Mouse (Mus musculus) hindlimb bud, embryonic 11.5 days (tissue): ENCODE results near the gene Myo9a.
"Not testable (repeated sequence)": the region's sequence is repeated elsewhere in the genome, so short reads cannot be mapped to it uniquely, and the experiment has no call there.

Source experiments
- DNase-seq: peaks from one replicate; pipeline ENCODE4 v3.0.0-alpha.2; 2012; ENCODE audit warnings: low read depth, low spot score; ENCODE audit errors: extremely low spot score

The Myo9a gene

DNA sequence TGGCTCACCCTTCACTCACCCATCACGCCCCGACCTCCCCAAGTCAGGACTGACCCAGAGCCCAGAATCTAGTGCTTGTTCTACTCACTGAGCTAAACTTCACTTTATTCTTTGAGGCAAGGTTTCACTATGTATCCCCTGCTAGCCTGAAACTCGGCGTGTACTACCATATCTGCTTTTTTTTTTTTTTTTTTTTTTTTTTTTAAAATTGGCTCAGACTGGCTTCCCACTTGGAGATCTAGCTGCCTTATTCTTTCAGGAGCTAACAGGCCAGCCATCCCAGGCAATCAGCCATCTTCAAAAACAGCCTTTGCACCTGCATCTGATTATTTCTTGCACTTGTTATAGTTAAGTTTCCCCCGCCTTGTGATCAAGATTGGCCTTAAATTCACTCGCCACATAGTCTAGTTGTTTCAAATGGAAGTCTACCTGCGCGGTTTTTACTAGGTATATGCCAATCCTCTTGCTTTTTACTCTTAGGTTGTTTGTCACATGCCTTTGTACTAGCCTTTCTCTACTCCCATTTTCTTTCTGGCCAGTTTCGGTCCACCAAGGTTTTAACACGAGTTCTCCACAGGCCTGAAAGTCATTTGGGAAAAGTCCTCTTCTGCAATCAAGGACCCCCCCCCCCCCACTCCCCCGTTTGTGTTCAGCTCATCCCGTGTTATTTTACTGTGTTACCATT is 973 bp upstream of the Myo9a start:
- no peak for DNase-seq

DNA sequence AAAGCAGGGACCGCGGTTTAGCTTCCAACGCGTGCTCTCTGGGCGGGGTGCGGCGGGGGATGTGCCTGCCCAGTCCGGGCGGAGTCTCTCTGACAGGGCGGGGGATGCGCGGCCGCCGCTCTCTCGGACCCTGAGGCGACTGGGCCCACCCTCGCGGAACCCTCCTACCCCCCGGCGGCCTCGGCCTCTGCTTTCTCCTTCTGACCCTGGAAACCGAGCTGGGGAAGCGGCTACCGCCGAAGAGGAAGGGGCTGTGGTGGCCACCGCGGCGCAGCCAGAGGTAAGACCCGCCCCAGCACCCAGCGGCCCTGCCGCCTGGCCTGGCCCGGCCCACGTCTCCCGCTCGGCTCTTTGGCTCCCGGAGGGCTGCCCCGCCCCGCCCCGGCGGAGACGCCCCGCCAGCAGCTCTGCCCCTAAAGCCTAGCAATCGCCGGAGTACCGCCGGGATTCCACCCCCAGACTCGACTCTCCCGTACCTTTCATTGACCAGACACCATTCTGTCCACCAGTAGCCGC is 428 bp downstream of the Myo9a start:
- no peak for DNase-seq

DNA sequence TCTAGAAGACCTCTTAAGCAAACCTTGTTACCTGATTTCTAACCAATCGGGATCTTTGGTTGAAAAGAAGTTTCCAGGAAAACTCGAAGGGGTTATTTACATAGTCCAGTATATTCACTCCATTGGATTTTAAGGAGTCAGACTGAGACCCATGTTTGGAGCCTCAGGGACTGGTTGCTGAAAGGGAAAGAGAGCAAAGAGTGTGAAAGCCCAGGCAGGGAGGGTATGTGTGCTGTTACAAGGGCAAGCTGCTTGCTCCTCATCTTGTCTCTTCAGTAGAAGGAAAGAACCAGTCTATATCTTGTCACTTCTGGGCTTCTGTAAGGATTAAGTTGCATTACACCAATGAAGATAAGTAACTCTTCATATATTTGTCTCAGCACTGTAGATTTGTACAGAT is 1.3 kb downstream of the Myo9a start:
- DNase-seq, result no peak

DNA sequence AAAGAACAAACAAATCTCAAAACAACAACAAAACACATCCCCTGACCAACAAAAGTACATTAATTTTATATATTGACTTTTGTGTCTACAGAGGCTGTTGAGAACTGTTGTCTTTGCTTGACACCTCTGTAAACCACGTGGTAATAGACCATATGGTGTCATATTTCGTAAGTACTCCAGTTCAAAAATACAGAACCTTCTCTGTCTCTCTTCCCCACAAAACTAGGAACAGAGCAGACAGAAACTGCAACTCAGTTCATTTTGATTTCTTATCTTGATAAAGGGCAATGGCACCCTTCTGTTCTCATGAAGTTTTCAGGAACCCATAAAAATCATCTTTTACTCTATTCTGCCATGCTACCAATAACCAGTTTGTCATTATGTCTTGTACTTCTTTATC is 4.5 kb downstream of the Myo9a start:
- DNase-seq, result no peak

DNA sequence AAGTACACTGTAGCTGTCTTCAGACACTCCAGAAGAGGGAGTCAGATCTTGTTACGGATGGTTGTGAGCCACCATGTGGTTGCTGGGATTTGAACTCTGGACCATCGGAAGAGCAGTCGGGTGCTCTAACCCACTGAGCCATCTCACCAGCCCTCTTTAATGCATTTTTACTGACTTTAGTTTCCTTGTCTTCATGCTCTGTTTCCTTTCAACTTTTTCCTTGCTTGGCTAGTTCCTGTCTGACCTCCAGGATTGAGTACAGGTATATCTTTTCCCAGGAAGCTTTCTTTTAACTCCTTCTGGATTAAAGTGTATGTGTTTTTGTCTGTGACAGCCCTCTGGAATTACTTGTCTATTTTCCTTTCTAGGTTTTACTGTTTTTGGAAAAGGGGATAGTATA is 6.3 kb downstream of the Myo9a start:
- not testable (repeated sequence) for DNase-seq

DNA sequence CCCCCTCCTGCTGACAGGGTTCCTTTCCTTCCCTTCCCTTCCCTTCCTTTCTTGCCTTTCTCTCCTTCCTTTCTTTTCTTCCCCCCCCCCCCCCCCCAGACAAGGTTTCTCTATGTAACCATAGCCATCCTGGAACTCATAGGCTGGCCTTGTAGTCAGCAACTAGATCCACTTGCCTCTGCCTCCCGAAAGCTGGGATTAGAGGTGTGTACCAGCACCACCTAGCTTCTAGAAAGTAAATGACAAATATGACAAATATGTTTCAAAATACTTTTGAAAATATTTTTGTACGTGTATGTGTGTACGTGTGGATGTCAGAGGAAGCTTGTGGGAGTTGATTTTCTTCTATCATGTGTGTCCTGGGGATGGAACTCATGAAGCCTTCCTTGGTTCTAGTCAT is 9.8 kb downstream of the Myo9a start:
- no peak for DNase-seq

- DNase-seq, result not testable (repeated sequence)
Observed at GRCm38 (mm10) chr9:59766966-59767461, 16.3 kb downstream of the Myo9a start.

DNA sequence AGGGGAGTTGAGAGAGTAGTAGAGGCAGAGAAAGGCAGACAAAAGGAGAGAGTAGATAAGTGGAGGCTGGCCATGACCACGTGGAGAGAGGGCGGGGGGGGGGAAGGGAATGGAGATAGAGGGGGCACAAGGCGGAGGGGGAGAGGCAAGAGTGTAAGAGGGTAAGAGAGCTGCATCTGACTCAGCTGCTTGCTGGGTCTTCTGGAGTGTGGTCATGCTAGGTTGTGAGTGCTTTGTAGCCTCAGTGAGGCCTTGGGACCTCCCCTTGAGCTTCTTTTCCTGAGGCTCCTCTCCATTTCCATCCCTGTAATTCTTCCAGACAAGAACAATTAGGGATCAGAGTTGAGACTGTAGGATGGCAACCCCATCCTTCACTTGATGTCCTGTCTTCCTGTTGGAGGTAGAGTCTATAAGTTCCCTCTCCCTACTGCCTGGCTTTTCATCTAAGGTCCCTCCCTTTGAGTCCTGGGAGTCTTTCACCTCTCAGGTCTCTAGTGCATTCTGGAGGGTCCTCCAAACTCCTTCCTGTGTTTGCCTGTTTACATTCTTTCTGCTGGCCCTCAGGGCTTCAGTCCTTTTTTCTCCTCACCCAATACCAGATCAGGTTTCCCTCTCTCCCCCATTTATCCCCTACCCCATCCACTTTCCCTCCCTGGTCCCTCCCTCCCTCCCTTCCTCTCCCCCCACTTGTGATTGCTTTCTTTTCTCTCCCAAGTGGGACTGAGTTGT is 55.5 kb downstream of the Myo9a start:
- not testable (repeated sequence) for DNase-seq

DNA sequence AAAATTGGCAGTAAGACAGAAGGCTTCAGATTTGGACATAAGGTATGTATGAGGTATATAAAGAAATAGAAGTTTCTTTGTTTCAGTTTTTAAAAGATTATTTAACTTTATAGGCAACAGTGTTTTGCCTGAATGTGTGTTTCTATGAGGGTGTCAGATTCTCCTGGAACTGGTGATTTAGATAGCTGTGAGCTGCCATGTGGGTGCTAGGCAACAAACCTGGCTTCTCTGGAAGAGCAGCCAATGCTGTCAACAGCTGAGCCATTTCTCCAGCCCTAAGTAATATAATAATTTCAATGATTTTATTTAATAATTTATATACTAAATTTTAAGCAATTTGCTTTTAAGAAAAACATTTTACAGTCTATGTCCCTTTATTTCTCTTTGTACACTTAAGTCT is 133.9 kb downstream of the Myo9a start:
- DNase-seq, result no peak

DNA sequence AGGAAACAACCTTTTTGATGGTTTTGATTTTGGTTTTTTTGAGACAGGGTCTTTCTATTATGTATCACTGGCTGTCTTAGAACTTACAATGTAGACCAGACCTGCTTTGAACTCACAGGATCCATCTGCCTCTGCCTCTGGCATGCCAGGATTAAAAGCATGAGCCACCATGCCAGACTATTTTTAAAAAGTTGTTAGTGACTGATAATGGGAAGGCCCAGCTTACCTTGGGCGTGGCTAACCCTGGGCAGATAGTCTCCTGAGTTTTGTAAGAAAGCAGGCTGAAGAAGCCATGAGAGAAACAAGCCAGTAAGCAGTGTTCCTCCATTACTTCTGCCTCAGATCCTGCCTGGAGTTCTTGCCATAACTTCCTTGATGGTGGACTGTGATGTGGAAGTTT is 152.7 kb downstream of the Myo9a start:
- DNase-seq, result no peak

DNA sequence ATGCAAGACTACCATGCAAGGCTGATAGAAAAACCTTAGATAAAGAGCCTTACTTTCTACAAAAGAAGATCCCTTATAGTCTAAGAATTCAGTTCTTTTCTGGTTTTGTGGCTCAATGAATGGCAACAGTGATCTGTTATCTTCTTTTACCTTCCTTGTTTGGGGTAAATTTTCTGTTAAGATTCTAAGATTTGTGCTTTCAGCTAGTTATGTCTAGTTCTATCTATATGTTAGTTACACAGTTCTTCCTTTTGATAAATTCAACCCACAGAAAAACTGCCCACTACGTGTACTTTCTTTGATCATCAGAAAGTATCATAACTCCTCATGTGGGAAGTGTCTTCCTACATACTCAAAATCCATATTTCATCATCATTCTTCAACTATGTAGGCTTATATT is 164.1 kb downstream of the Myo9a start:
- DNase-seq, result no peak

- DNase-seq, result no peak
Observed at GRCm38 (mm10) chr9:59930248-59930647, 179.6 kb downstream of the Myo9a start.

DNA sequence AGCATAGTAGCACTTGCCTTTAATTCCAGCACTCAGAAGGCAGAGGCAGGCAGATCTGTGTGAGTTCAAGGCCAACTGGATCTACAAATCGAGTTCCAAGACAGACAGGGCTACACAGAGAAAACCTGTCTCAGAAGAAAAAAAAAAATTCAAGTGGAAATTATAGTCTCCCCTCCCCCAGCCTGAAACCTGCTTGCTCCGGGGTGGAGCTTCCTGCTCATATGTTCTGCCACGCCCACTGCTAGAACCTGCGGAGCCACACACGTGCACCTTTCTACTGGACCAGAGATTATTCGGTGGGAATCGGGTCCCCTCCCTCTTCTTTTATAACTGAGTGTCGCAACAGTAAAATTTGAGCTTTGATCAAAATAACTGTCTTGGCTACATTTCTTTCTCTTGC is 185.2 kb downstream of the Myo9a start:
- not testable (repeated sequence) for DNase-seq

- no peak for DNase-seq
Observed at GRCm38 (mm10) chr9:59938529-59938928, 187.8 kb downstream of the Myo9a start.

GRCm38 (mm10) chr9:59939691-59940090 is 189.0 kb downstream of the Myo9a start:
- DNase-seq, result no peak

DNA sequence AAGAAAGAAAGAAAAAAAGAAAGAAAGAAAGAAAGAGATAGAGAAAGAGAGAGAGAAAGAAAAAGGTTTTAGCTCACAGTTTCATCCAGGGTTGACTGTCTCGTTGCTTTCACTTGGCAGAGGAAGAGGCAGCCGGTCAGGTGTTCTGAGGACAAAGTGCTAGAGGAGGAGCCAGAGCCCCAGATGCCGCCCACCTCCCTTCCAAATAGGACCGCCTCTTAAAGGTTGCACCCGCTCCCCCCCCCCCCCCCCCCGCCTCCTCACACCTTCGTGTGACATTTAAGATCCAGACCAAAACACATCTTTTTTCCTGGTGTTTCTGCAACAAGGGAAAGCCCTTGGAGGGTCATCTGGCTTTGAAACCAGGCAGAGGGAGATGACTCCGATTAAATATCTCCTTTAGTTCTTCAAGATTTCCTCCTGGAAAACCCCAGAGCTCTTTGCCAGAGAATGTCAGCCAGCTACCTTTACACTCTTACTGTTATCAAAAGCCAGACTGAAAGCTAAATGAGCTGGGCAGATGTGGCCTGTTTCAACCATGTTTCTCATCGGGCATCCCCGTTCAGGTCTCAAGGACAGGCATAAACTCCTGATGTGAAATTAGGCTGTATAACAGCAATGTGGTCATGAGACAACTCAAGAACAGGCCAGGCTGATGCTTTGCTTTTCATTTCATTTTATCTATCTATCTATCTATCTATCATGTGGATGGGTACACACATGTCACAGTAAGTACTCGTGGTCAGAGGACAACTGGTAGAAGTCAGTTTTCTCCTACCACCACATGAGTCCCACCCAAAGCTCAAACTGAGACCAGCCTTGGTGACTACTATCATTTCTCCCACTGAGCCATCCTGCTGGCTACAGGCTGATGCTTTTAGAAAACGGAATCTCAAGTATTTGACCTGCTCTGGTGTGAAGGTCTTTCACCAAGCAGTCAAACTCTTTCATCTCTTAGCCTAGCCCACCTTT is 190.5 kb downstream of the Myo9a start:
- DNase-seq, result no peak

DNA sequence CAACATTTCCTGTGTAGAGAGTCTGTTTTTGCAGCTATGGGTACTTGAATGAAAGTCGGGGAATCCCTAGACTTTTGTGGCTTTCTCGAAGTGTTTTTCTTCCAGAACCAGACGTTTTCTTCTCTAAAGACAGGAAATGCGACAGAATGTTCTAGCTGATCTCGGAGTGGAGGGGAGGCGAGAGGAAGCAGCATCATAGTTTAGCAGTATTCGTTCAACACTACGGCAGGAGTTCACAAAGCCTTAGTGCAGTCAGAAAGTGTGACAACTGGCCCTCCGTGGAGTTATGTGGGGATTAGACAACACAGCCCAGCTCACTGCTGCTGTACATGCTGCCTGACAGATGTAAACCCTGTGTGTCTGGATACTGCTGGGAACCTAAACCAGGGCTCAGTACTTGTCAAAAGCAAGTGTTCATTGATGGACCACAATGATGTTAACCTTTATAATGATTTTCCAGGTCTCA is 191.2 kb downstream of the Myo9a start:
- no peak for DNase-seq

- no peak for DNase-seq
Observed at GRCm38 (mm10) chr9:59942501-59943085, 191.9 kb downstream of the Myo9a start.

GRCm38 (mm10) chr9:59943826-59944225 is 193.1 kb downstream of the Myo9a start:
- no peak for DNase-seq

- no peak for DNase-seq
Observed at GRCm38 (mm10) chr9:59945241-59945640, 194.5 kb downstream of the Myo9a start.

- no peak for DNase-seq
Observed at GRCm38 (mm10) chr9:59947271-59947670, 196.6 kb downstream of the Myo9a start.
